In the genomic region with DNA sequence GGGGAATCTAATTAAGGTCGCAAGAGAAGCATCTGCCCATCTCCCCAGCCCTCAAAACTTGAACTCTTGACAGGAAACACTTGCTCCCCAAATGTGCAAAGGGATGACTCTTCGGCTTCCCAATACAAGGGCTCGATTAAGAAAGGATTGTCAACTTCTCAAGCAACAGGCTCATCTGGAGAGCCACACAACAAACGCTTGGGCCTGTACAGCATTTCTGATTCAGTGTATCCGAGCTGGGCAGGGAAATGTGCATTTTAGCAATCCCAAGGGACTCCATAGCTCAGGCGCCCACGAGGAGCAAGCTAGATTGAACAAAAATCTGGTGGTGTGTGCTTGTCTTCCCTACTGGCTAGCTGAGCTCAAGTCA, we compare ENCODE assay signal across 8 mouse cellular contexts. TPM values are rescaled to one million over a fixed set of nuclear protein-coding genes. Genes with fewer than 3 reads are reported as not detected.
A peak's percentile ranks its signal among the peaks of the same experiment; 100 is the strongest.
DNase-seq lines count a peak whose midpoint lies in the region; ATAC-seq and TF ChIP-seq lines count a peak whose summit lies in the region.

No protein-coding gene starts in this region.

- peaks cover 1% of the 10 kb centered on the region; the same call in 1 of the 2 replicates for H3K4me1 ChIP-seq in heart, adult 2 months (ENCODE audit: control insufficient read depth, insufficient read depth, low read length)
- H3K4me1 ChIP-seq in thymus, adult 2 months (replicated peaks; ENCODE audit: control insufficient read depth, insufficient read depth, low read length) = peaks cover 3% of the 10 kb centered on the region; the same call in 1 of the 2 replicates
- H3K4me1 ChIP-seq in liver, embryonic 11.5 days (replicated peaks; ENCODE audit: control insufficient read depth, insufficient read depth, low read length) = peaks cover 18% of the 10 kb centered on the region
- 0 out of 2 replicates have a peak, but pooled peaks cover 3% of the 10 kb centered on the region for H3K4me1 ChIP-seq in stomach, postnatal 0 days (replicated peaks; ENCODE audit: control insufficient read depth, insufficient read depth)

- no peak for DNase-seq in heart, adult 2 months
- DNase-seq in heart, postnatal 10 days = no peak
- DNase-seq in thymus, adult 2 months = no peak
- no peak for DNase-seq in thymus, postnatal 36 days
- no peak for DNase-seq in liver, embryonic 11.5 days (ENCODE audit: low spot score)
- no peak for DNase-seq in stomach, postnatal 0 days (ENCODE audit: low spot score)
- no peak for DNase-seq in urinary bladder, postnatal 36 days (ENCODE audit: low spot score in 2 of 2)

- peak overlapping the region; percentile 89 for H3K4me3 ChIP-seq in heart, adult 2 months
- peak overlapping the region; percentile 94 for H3K4me3 ChIP-seq in thymus, adult 2 months (ENCODE audit: control insufficient read depth, insufficient read depth, low read length)
- peak overlapping the region; percentile 94 for H3K4me3 ChIP-seq in liver, embryonic 11.5 days (ENCODE audit: low read depth, low read length)
- H3K4me3 ChIP-seq in stomach, postnatal 0 days (ENCODE audit: low read depth, low read length) = peak overlapping the region; percentile 98

- H3K9me3 ChIP-seq in liver, embryonic 11.5 days (ENCODE audit: control insufficient read depth, low read length) = no peaks in the 10 kb centered on the region
- H3K9me3 ChIP-seq in stomach, postnatal 0 days (ENCODE audit: control insufficient read depth, low read length) = 0 out of 2 replicates have a peak, but pooled peaks cover 2% of the 10 kb centered on the region

- no peak for TF ChIP-seq CTCF in heart, adult 2 months (IDR thresholded peaks at IDR 0.05)
- no peak for TF ChIP-seq CTCF in thymus, adult 2 months (IDR thresholded peaks at IDR 0.05; ENCODE audit: borderline replicate concordance, control insufficient read depth, extremely low read depth, insufficient read depth, low read length, poor library complexity)
- no peak for TF ChIP-seq CTCF in stomach, postnatal 0 days (IDR thresholded peaks at IDR 0.05; ENCODE audit: low read depth)

- H3K27ac ChIP-seq in heart, adult 2 months = peak overlapping the region; percentile 89
- H3K27ac ChIP-seq in thymus, adult 2 months (ENCODE audit: control insufficient read depth, insufficient read depth, low read length) = peak overlapping the region; percentile 82
- peak overlapping the region; percentile 100 for H3K27ac ChIP-seq in liver, embryonic 11.5 days (ENCODE audit: low read depth, low read length)
- peak overlapping the region; percentile 100 for H3K27ac ChIP-seq in stomach, postnatal 0 days (replicated peaks)

- TF ChIP-seq EP300 in heart, adult 2 months (IDR thresholded peaks at IDR 0.05; ENCODE audit: insufficient read depth, low read depth, low read length) = no peak
- no peak for TF ChIP-seq EP300 in stomach, postnatal 0 days (optimal IDR thresholded peaks at IDR 0.05)

- no peak for TF ChIP-seq POLR2A in heart, adult 2 months (IDR thresholded peaks at IDR 0.05; ENCODE audit: insufficient read depth, low read depth, low read length)
- no peak for TF ChIP-seq POLR2A in thymus, adult 2 months (IDR thresholded peaks at IDR 0.05; ENCODE audit: control insufficient read depth, extremely low read depth, insufficient read depth, low read length, poor library complexity)

- no peaks in the 10 kb centered on the region; the same call in 1 of the 2 replicates for H3K79me2 ChIP-seq in heart, adult 2 months (replicated peaks; ENCODE audit: control insufficient read depth, insufficient read depth, low read length)

- H3K4me2 ChIP-seq in liver, embryonic 11.5 days = peak overlapping the region; percentile 88
- peak overlapping the region; percentile 62 for H3K4me2 ChIP-seq in stomach, postnatal 0 days (replicated peaks; ENCODE audit: low read depth)

- no peaks in the 10 kb centered on the region for H3K27me3 ChIP-seq in heart, adult 2 months (ENCODE audit: control insufficient read depth, insufficient read depth, low read length)
- H3K27me3 ChIP-seq in thymus, adult 2 months (ENCODE audit: control insufficient read depth, insufficient read depth, low read length) = no peaks in the 10 kb centered on the region
- no peaks in the 10 kb centered on the region for H3K27me3 ChIP-seq in liver, embryonic 11.5 days (replicated peaks; ENCODE audit: control insufficient read depth, insufficient read depth, low read length)
- no peaks in the 10 kb centered on the region for H3K27me3 ChIP-seq in stomach, postnatal 0 days (ENCODE audit: control insufficient read depth, insufficient read depth, low read length)

- intact Hi-C loops in heart, adult 2 months (cut with DNase I) = loop anchor here (1.0 to 10.0 kb wide), 4 partner anchors 13 to 318 kb away; a partner anchor contains a TSS
- intact Hi-C loops in heart, postnatal 10 days (cut with DNase I) = loop anchor here (2.0 kb wide), 1 partner anchor 26 kb away; a partner anchor contains a TSS

- H3K9ac ChIP-seq in heart, adult 2 months (ENCODE audit: low read depth, low read length) = peak overlapping the region; percentile 92
- peak overlapping the region; percentile 99 for H3K9ac ChIP-seq in liver, embryonic 11.5 days (ENCODE audit: low read depth, low read length)
- H3K9ac ChIP-seq in stomach, postnatal 0 days (ENCODE audit: low read length) = peak overlapping the region; percentile 99

- no peak; the same call in 1 of the 2 replicates for ATAC-seq in liver, embryonic 11.5 days (replicated peaks; ENCODE audit: low FRiP score)
- ATAC-seq in stomach, postnatal 0 days (ENCODE audit: low FRiP score, low TSS enrichment) = no peak
- ATAC-seq in megakaryocyte progenitor cell, adult 5-6 weeks (replicated peaks; ENCODE audit: poor library complexity) = no peak

- peaks cover 11% of the 10 kb centered on the region for H3K36me3 ChIP-seq in heart, adult 2 months (ENCODE audit: control insufficient read depth, insufficient read depth, low read length)
- H3K36me3 ChIP-seq in thymus, adult 2 months (ENCODE audit: control insufficient read depth, insufficient read depth, low read length) = peaks cover 14% of the 10 kb centered on the region
- peaks cover 23% of the 10 kb centered on the region for H3K36me3 ChIP-seq in liver, embryonic 11.5 days (ENCODE audit: control insufficient read depth, insufficient read depth, low read length)
- 0 out of 2 replicates have a peak, but pooled peaks cover 9% of the 10 kb centered on the region for H3K36me3 ChIP-seq in stomach, postnatal 0 days (ENCODE audit: control insufficient read depth, insufficient read depth, low read length)

- WGBS in heart, adult 2 months = under 1% methylated on average over 7 of the region's 7 CpGs
- 2% methylated on average over 7 of the region's 7 CpGs for WGBS in thymus, adult 2 months
- WGBS in liver, embryonic 11.5 days = 5% methylated on average over 7 of the region's 7 CpGs
- WGBS in stomach, postnatal 0 days = 3% methylated on average over 7 of the region's 7 CpGs

RNA-seq across cellular contexts. Expression of a gene that starts 26.2 kb away (rescaled TPM):
- 10 to 100 TPM; 34.1 to 34.9 TPM for total RNA-seq in heart, adult 2 months (2021)
- 8.9 and 18.1 TPM in 2 replicates for polyA plus RNA-seq in heart, adult 2 months (2012; rRNA removed)
- 10 to 100 TPM; 37.8 to 40.1 TPM for total RNA-seq in heart, postnatal 10 days (2021)
- 6.5 and 9.0 TPM in 2 replicates for polyA plus RNA-seq in thymus, adult 2 months (2012; rRNA removed)
- 44.6 and 51.6 TPM in 2 replicates for polyA plus RNA-seq in liver, embryonic 11.5 days (2014; fragmentation: Nextera tagmentation; extraction: Ambion mirVana)
- 40.4 and 56.4 TPM in 2 replicates for polyA plus RNA-seq in stomach, postnatal 0 days (2015; fragmentation: Nextera tagmentation; extraction: Ambion mirVana)
- 18.9 and 24.4 TPM in 2 replicates for total RNA-seq in megakaryocyte progenitor cell, adult 5-6 weeks (2015)
- 44.8 and 65.8 TPM in 2 replicates for total RNA-seq in megakaryocyte progenitor cell, adult 5-6 weeks (2017)

RNA-seq across cellular contexts. Expression of a gene that starts 26.5 kb away (rescaled TPM):
- 10 to 100 TPM; 38.6 to 46.0 TPM for total RNA-seq in heart, adult 2 months (2021)
- polyA plus RNA-seq in heart, adult 2 months (2012; rRNA removed) = 20.0 and 32.3 TPM in 2 replicates
- total RNA-seq in heart, postnatal 10 days (2021) = 10 to 100 TPM; 55.1 to 56.4 TPM
- 72.1 and 110 TPM in 2 replicates for polyA plus RNA-seq in thymus, adult 2 months (2012; rRNA removed)
- polyA plus RNA-seq in liver, embryonic 11.5 days (2014; fragmentation: Nextera tagmentation; extraction: Ambion mirVana) = 175 and 190 TPM in 2 replicates
- polyA plus RNA-seq in stomach, postnatal 0 days (2015; fragmentation: Nextera tagmentation; extraction: Ambion mirVana) = 89.7 and 93.1 TPM in 2 replicates
- 225 and 235 TPM in 2 replicates for total RNA-seq in megakaryocyte progenitor cell, adult 5-6 weeks (2015)
- total RNA-seq in megakaryocyte progenitor cell, adult 5-6 weeks (2017) = 150 and 207 TPM in 2 replicates

RNA-seq across cellular contexts. Expression of a gene that starts 30.8 kb away (rescaled TPM):
- total RNA-seq in heart, adult 2 months (2021) = 100 to 1,000 TPM; 339 to 480 TPM
- polyA plus RNA-seq in heart, adult 2 months (2012; rRNA removed) = 117 and 163 TPM in 2 replicates
- total RNA-seq in heart, postnatal 10 days (2021) = 100 to 1,000 TPM; 208 to 286 TPM
- polyA plus RNA-seq in thymus, adult 2 months (2012; rRNA removed) = 31.9 and 41.1 TPM in 2 replicates
- 16.4 and 17.3 TPM in 2 replicates for polyA plus RNA-seq in liver, embryonic 11.5 days (2014; fragmentation: Nextera tagmentation; extraction: Ambion mirVana)
- 15.6 and 17.1 TPM in 2 replicates for polyA plus RNA-seq in stomach, postnatal 0 days (2015; fragmentation: Nextera tagmentation; extraction: Ambion mirVana)
- 7.4 and 10.5 TPM in 2 replicates for total RNA-seq in megakaryocyte progenitor cell, adult 5-6 weeks (2015)
- total RNA-seq in megakaryocyte progenitor cell, adult 5-6 weeks (2017) = 2.2 and 6.9 TPM in 2 replicates
